Mouse (Mus musculus) kidney, adult 10 weeks (tissue): ENCODE measurements around the gene P2ry1. TPM values are rescaled to one million over a fixed set of nuclear protein-coding genes. Genes with fewer than 3 reads are reported as not detected.

ENCODE experiments used
- polyA plus RNA-seq: library from polyadenylated mRNA; stranded (reverse); fragments of 350-450 nt; fragmentation: Illumina TruSeq; extraction: RNeasy Lipid Tissue Mini Kit (QIAGEN cat#74804); gene quantifications from one replicate; pipeline ENCODE4 v1.2.3, GENCODE M21; 2014; ENCODE audit warnings: low read depth, low replicate concordance

Gene P2ry1
- 9.9 TPM for polyA plus RNA-seq

DNA sequence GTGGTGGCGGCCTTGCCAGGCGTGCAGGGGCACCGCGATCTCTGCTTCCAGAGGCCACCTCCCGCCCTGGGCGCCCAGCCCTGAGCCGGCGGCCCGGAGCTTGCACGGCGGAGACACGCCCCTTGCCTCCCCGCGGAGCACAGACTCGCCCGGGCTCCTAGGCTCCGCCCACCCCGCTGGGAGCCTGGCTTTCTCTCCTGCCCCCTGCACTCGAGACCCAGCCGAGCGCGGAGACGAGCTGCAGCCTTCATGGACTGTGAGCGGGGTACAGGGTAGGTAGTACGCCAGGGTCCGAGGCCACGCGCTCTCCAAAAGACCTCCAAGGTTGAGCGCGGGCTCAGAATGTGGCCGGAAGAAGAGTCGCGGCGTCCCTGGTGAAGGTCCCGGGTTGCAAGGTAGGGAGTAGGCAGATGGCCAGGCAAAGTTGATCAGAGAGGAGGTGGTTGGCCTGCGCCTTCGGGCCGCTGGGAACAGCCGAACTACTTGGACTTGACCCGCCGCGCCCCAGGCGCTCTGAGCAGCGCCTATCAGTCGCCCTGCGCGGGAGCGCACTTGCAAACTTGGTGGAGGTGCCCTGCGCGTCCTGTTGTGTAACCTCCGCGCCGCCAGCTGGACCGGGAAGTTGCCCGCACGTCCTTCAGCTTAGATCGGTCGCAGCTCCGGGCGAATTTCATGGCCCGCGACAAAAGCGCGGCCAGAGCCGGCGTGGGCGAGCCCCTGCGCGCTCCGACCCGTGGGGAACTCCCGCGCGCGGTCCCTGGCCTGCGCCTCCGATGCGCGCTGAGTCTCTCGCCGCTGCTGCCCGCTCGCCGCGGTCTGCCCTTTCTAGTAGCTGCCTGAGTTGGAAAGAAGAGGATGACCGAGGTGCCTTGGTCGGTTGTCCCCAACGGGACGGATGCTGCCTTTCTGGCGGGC is at the start of gene P2ry1:
Gene P2ry1 (plus strand): TSS at position 209 of the 915 bp plus-strand sequence.

